Mouse (Mus musculus) spleen, adult 12 weeks (tissue): Measurements from ENCODE around the gene Top3b.
A peak's percentile ranks its signal among the peaks of the same experiment; 100 is the strongest.
"Not testable (repeated sequence)": the region's sequence is repeated elsewhere in the genome, so short reads cannot be mapped to it uniquely, and the experiment has no call there.

Experiments
- DNase-seq: peaks from one replicate; pipeline ENCODE4 v3.0.0; 2022; ENCODE audit warnings: low spot score

The Top3b gene

GRCm38 (mm10) chr16:16870617-16871331 lies at the start of gene Top3b, which contains the start of gene Vpreb1:
Top3b (plus strand) TSS chr16:16870736.
Vpreb1 (minus strand) TSS chr16:16870843.
- DNase-seq = peak; percentile 80

DNA sequence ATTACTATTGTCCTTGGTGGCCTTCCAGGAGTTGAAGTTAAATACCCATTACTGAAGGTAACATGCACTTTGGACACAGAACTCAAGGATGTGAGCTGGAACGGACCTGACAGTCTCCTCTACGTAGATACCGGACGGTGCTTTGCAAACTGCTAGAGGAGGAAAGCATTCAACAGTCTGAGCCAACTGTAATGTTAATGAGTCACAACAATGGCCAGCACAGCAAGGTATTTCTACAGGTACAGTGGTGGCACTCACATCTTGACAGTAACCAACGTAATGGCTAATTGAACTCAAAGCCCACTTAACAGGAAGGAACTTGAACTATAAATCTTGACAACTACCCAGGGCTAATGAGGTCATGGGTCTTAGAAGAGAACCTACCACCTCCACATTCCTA lies 45.1 kb upstream of the Top3b start:
- no peak for DNase-seq

DNA sequence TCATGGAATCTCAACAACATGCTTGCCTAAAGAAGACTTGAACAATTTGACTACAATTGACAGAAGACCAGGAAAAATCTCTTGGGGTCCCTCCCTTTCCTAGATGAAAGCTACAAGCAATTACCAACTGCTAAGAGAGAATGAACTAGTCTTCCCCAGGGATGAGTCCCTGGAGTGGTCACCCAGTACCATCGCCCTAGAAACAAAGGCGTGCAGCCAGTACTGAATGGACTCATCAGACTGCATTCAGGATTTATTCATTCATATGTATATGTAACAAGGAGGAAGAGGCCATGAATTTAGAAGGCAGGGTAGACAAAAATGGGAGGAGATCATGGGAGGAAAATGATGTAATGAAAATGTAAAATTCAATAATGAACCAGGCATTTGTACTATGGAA lies 44.3 kb upstream of the Top3b start:
- no peak for DNase-seq

GRCm38 (mm10) chr16:16828757-16829615 lies 41.5 kb upstream of the Top3b start, which contains the start of gene Spag6l:
Spag6l (minus strand) TSS chr16:16829456.
- peak; percentile 46 for DNase-seq

- no peak for DNase-seq
Measured at GRCm38 (mm10) chr16:16829671-16830070, 40.9 kb upstream of the Top3b start.

DNA sequence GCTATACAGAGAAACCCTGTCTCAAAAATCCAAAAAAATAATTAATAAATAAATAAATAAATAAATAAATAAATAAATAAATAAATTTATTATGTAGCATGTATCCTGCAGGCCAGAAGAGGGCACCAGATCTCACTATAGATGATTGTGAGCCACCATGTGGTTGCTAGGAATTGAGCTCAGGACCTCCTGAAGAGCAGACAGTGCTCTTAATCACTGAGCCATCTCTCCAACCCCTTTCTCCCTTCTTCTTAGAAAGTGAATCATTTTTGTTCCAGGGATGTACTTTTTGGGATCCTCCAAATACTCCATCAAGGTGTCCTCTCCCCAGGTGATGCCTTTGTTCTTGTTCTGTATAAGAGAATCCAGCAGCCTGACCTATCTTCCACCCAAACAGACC lies 21.3 kb upstream of the Top3b start:
- DNase-seq = no peak

DNA sequence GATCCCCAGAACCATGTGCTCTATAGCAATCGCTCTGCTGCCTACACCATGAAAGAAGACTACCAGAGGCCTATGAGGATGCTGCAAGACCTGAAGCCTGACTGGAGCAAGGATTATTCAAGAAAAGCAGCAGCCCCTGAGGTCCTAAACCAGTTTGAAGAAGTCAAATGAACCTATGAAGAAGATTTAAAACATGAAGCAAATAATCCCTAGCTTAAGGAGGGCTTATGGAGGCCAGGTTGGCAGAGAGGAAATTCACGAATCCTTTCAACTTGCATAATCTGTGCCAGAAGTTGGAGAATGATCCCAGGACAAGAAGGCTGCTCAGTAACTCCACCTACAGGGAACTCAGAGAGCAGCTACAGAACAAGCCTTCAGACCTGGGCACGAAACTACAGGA lies 18.1 kb upstream of the Top3b start:
- DNase-seq = no peak

DNA sequence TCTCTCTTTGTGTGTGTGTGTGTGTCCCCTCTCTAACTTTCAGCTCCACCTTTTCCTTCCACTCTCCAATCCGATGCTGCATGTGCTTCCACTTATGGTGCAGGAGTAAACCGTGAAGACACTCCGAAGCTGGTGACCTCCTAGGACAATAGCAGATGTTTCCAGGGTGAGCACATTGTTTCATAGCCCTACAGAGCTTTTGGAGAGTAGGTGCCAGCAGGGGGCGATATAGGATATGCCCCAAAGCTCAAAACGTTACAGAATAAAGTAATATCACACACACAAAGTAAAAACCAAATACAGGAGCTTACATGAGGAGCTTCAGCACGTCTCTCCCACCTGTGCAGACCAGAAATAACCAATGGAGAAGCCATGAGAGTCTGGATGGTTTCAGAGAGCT lies 15.7 kb upstream of the Top3b start:
- peak; percentile 23 for DNase-seq

DNA sequence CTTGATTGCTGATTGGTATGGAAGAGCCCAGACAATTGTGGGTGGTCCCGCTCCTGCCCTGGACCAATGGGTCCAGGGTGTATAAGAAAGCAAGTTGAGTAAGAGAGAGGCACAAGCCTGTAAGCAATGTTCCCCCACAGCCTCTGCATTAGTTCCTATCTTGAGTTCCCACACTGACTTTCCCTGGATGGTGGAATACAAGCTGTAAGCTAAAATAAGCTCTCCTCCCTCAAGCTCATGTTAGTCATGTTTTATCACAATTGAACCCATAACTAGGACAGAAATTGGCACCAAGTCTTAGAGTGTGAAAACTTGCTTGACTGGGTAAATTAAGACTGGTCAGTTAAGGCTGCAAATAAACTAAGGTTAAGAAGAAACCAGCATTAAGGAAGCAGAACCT lies 15.0 kb upstream of the Top3b start:
- DNase-seq = no peak

GRCm38 (mm10) chr16:16856054-16856453 lies 14.5 kb upstream of the Top3b start:
- not testable (repeated sequence) for DNase-seq

DNA sequence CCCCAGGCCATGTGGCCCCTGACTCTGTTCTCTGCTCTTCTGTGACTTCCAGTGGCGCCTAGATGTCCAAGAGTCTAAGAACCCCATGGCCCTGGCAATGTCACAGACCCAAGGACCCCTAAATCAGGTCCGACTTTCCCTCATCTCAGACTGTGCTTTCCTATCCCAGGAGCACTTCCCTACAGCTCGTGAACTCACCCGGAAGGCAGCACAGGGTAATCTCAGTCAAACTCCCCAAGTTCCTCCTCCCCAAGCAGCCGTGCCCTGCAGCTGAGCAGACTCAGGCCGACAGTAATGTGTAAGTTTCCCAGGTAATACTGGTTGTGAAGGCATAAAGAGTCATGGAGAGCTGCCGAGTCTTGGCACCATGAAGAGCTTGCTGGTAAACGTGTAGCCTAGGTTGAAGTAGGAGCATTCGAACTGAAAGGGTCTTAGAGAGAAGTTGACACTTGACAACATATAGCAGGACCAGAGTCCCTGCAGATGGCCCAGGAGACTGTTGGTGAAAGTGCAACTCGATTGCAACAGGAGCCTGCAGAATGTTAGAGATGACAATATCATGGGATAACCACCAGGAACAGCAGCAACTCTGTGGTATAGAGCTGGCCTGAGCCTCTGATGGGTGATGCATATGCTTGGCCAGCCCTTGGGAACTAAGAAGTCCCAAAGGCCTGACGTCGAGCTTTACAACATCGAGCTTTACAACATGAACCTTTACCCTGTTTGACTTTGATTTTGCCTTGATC lies 13.6 kb upstream of the Top3b start:
- no peak for DNase-seq

DNA sequence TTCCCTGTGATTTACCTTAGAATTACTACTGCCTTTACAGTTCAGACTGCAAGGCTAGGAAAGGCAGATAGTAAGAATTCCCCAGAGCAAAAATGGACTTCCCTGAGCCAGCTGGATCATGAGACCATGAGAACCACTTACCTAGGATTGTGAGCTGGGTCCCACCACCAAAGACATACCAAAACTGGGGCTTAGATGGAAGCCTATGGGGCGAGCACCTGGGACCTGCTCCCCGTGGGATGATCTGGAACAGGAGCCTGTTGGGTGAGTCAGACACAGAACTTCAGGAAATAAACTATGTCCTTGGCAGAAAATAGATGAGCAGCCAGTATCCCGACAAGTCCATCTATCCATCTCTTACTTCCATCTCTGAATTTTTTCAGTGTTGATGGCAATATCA lies 8.2 kb upstream of the Top3b start:
- no peak for DNase-seq

GRCm38 (mm10) chr16:16863978-16864377 lies 6.6 kb upstream of the Top3b start, which contains the start of gene Igll1:
Igll1 (minus strand) TSS chr16:16863985.
- no peak for DNase-seq

GRCm38 (mm10) chr16:16865217-16865616 lies 5.3 kb upstream of the Top3b start:
- DNase-seq = no peak

GRCm38 (mm10) chr16:16865696-16866561 lies 4.6 kb upstream of the Top3b start:
- DNase-seq = no peak

GRCm38 (mm10) chr16:16870241-16870616 lies 307 bp upstream of the Top3b start:
- DNase-seq = no peak

- no peak for DNase-seq
Measured at GRCm38 (mm10) chr16:16879025-16879424, 8.5 kb downstream of the Top3b start.

GRCm38 (mm10) chr16:16888341-16888740 lies 17.8 kb downstream of the Top3b start:
- DNase-seq = no peak

DNA sequence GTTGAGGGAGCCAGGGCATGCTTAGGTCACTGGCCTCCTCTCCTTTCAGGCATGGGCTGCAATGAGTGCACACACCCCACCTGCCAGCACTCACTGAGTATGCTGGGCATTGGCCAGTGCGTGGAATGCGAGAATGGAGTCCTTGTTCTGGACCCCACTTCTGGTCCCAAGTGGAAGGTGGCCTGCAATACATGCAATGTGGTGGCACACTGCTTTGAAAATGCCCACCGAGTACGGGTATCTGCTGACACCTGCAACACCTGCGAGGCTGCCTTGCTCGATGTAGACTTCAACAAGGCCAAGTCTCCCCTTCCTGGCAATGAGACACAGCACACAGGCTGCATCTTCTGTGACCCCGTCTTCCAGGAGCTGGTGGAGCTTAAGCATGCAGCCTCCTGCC lies 21.8 kb downstream of the Top3b start:
- DNase-seq = no peak

GRCm38 (mm10) chr16:16896015-16896381 lies 25.5 kb downstream of the Top3b start:
- DNase-seq = no peak

DNA sequence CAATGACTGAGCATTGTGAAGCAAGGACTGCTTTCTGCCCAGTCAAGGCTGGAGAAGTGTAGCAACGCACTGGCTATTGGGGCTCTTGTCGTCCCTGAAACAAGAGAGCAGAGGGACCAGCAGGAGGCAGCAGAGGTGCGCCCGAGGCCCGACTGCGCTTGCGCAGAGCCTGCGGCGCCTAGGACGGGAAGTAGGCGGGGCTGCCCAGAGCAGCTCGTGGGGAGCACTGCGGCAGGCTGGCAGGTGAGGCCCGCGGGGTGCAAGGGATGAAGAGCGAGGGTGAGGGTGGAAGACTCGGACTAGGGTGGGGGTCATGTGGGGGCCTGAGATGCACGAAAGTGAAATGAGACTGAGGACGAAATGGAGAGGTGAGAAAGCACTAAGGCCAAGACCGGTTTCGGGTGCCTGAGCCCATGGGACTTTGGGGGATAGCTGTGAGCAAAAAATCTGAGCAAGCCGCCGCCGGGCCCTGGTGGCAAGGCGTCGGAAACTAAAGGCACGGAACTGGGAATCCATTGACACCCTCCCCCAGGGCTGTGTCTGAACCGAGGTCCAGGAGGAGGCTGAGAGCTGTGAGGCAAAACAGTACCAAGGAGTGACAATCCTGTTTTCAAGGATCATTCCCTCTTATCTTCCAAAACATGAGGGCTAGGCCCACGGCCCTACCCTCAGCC lies 26.0 kb downstream of the Top3b start, which contains the start of gene Ppm1f:
Ppm1f (plus strand) TSS at position 88 of the 674 bp plus-strand sequence.
- DNase-seq = peak; percentile 90
